Mouse (Mus musculus): Measurements from ENCODE around the gene Max.

DNA sequence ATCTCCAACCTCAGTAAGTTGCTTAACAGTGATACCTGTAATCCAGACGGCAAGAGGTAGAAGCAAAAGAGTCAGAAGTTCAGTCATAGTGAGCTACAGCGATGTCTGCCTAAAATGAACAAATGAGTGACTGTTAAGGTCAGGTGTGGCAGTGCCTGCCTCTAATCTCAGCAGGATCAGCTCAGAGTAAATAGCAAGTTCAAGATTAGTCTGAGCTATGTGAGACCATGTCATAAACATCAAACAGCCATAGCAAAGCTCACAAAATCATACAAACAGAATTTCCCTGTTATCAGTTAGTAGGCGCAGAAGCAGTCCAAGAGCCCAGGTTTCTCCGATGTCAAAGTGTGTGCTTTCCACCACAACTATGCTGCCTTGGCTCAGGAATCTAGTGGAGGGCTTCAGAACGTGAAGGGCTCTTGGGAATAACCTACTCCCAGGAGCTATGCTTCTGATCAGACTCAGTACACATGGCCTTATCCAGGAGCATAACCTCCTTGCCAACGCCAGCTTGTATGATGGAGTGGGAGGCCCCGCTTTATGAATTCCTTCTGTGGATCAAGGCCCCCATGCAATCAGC is 9.7 kb upstream of the Max start:
- TF ChIP-seq CTCF (IDR thresholded peaks at IDR 0.05; ENCODE audit: extremely low read depth, insufficient read depth, insufficient read length, insufficient replicate concordance): no peak
- TF ChIP-seq POLR2A (IDR thresholded peaks at IDR 0.05; ENCODE audit: low read depth, low read length): no peak

Data from spleen, adult 2 months (tissue).